Mouse (Mus musculus) bone marrow, adult 2 months (tissue): Measurements from ENCODE around the gene Gm39566.

Experiments used
- CTCF ChIP-seq: fragments of 200-500 bp; IDR thresholded peaks from 2 replicates; pipeline ENCODE4 v1.5.1; 2011; ENCODE audit warnings: low read length, control low read depth; ENCODE audit not compliant: control insufficient read depth, insufficient read depth
- POLR2A ChIP-seq: fragments of 200-500 bp; IDR thresholded peaks from 2 replicates; pipeline ENCODE4 v1.6.1; 2011; ENCODE audit warnings: low read depth, mild to moderate bottlenecking, control low read depth, low read length, borderline replicate concordance; ENCODE audit not compliant: control insufficient read depth

- TF ChIP-seq POLR2A (no peak), CTCF (no peak)
Observed at GRCm38 (mm10) chr11:69793429-69793828, 21.7 kb downstream of the Gm39566 start.
